Mouse (Mus musculus): ENCODE measurements around the gene Rad51b. TPM values are rescaled to one million over a fixed set of nuclear protein-coding genes. Genes with fewer than 3 reads are reported as not detected.

Gene Rad51b
- polyA plus RNA-seq, 1 experiment from 2014 or later: 8.0 TPM

- Histone ChIP-seq H3K27me3 (ENCODE audit: insufficient read depth, low read length) (no peaks in the 10 kb centered on the region), H3K9me3 (ENCODE audit: low read depth, low read length) (no peaks in the 10 kb centered on the region), H3K4me2 (no peak overlapping the region), H3K36me3 (ENCODE audit: insufficient read depth) (no peaks in the 10 kb centered on the region), H3K27ac (ENCODE audit: low read depth) (no peak overlapping the region), H3K4me3 (ENCODE audit: low read depth, low read length) (no peak overlapping the region), H3K9ac (no peak overlapping the region), H3K4me1 (ENCODE audit: insufficient read depth) (peaks cover 26% of the 10 kb centered on the region; the same call in 1 of the 2 replicates)
- no peak for TF ChIP-seq CTCF (IDR thresholded peaks at IDR 0.05; ENCODE audit: low read depth)
- DNase-seq (no peak), ATAC-seq (ENCODE audit: insufficient read depth) (no peak)
- 84% methylated on average over 7 of the region's 7 CpGs for WGBS
Measured at GRCm38 (mm10) chr12:79351461-79351860, 54.4 kb downstream of the Rad51b start.

DNA sequence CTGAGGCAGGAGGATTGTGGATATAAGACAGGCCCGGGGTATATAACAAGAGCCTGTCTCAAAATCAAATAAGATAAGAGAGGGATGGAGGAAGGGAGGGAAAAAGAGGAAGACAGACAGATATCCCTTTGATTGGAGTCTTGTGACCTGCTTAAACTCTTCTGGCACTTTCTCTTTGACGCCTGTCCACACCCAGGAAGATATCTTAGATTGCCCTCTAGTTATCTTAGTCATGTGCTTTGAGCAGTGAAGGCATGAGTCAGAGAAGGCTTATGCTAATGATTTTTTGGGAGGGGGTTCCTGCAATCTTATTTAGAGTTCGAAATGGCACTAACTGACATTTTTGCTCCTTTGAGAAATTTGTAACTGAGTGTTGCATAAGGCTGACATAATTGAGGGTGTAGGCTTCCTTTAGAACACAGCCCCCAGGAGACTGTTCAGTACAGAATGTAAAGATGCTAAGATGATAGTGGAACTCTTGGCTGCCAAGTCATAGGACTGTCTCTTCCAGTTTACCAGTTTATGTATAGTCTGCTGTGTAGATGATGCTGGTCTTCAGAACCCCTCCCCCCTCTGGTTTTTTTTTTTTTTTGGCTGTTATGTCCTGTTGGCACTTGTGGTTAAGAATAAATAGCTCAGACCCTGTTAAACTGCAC, 55.1 kb downstream of the Rad51b start:
- no peak for ATAC-seq (ENCODE audit: insufficient read depth)
- H3K4me2 ChIP-seq: no peak overlapping the region

DNA sequence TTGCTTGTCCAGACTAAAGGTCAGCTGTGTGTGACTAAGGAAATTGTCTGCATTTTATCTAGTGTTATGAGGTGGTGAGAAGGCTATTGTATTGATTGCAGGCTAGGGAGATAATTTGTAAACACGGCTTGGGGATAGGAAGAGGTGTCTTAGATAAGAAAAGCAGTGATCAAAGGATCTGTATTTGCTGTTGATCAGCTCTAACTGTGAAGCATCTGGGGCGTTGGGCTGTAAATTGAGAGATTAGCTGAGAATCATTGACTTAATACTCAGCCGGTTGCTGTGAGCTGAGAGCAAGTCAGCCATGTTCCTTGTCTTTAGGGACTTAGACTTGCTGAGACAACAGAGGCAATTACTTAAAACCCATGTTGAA, 55.6 kb downstream of the Rad51b start:
- no peak overlapping the region for H3K4me2 ChIP-seq
- H3K27me3 ChIP-seq (ENCODE audit: insufficient read depth, low read length): no peaks in the 10 kb centered on the region
- no peak overlapping the region for H3K4me3 ChIP-seq (ENCODE audit: low read depth, low read length)
- no peak for TF ChIP-seq CTCF (IDR thresholded peaks at IDR 0.05; ENCODE audit: low read depth)
- 14% methylated on average over 3 of the region's 3 CpGs for WGBS
- H3K4me1 ChIP-seq (ENCODE audit: insufficient read depth): peaks cover 27% of the 10 kb centered on the region; the same call in 1 of the 2 replicates
- H3K9me3 ChIP-seq (ENCODE audit: low read depth, low read length): no peaks in the 10 kb centered on the region
- no peak overlapping the region for H3K27ac ChIP-seq (ENCODE audit: low read depth)
- DNase-seq (peak; percentile 17), ATAC-seq (ENCODE audit: insufficient read depth) (no peak)
- no peak overlapping the region for H3K9ac ChIP-seq
- H3K36me3 ChIP-seq (ENCODE audit: insufficient read depth): no peaks in the 10 kb centered on the region

More for the DNA sequence above, 55.1 kb downstream of the Rad51b start:
- Histone ChIP-seq H3K27ac (ENCODE audit: low read depth) (no peak overlapping the region), H3K4me3 (ENCODE audit: low read depth, low read length) (no peak overlapping the region), H3K36me3 (ENCODE audit: insufficient read depth) (no peaks in the 10 kb centered on the region), H3K4me1 (ENCODE audit: insufficient read depth) (peaks cover 27% of the 10 kb centered on the region; the same call in 1 of the 2 replicates), H3K9ac (no peak overlapping the region), H3K27me3 (ENCODE audit: insufficient read depth, low read length) (no peaks in the 10 kb centered on the region), H3K9me3 (ENCODE audit: low read depth, low read length) (no peaks in the 10 kb centered on the region)
- no peak for TF ChIP-seq CTCF (IDR thresholded peaks at IDR 0.05; ENCODE audit: low read depth)
- peak; percentile 50 for DNase-seq
- WGBS: 49% methylated on average over 3 of the region's 3 CpGs

DNA sequence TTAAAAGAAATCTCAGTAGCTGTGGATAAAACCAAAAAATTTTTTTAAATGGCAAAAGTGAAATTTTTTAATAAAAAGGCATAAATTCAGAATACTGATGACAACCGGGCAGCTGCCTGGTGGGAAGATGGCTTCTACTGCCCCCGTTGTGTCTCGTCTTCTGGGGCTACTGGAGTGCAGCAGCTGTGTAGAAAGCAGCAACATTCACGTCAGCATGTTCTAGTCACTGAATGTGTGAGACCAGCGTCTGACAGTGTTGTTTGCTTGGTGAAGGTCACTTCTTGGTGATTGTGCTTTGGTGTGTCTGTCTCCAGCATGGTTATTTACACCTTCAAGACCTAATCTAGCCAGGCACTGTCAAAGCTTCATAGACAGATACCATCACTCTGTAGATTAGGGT, 56.3 kb downstream of the Rad51b start:
- Histone ChIP-seq H3K4me3 (ENCODE audit: low read depth, low read length) (no peak overlapping the region), H3K27me3 (ENCODE audit: insufficient read depth, low read length) (no peaks in the 10 kb centered on the region), H3K9ac (no peak overlapping the region), H3K4me2 (no peak overlapping the region), H3K9me3 (ENCODE audit: low read depth, low read length) (no peaks in the 10 kb centered on the region), H3K36me3 (ENCODE audit: insufficient read depth) (no peaks in the 10 kb centered on the region), H3K4me1 (ENCODE audit: insufficient read depth) (peaks cover 27% of the 10 kb centered on the region; the same call in 1 of the 2 replicates), H3K27ac (ENCODE audit: low read depth) (no peak overlapping the region)
- ATAC-seq (ENCODE audit: insufficient read depth) (no peak), DNase-seq (no peak)
- 57% methylated on average over 5 of the region's 5 CpGs for WGBS
- no peak for TF ChIP-seq CTCF (IDR thresholded peaks at IDR 0.05; ENCODE audit: low read depth)

DNA sequence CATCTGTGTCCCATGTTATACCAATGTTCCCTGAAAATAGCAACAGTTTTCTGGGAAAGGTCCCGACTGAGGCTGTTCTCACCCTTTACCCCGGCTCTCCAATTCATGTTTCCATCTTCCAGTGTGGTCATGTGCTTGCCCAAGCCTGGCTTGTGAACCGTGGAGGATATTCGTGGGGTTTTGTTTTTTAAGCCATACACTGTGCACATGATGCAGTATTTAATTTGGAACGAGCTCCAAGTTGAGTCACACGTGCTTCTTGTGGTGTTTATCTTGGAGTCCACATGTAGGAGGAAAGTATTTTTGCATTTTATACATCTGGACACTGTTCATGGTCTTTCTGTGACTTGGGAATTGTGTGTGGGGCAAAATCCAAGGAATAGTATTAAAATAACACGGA, 57.5 kb downstream of the Rad51b start:
- Histone ChIP-seq H3K9me3 (ENCODE audit: low read depth, low read length) (no peaks in the 10 kb centered on the region), H3K36me3 (ENCODE audit: insufficient read depth) (no peaks in the 10 kb centered on the region), H3K4me1 (ENCODE audit: insufficient read depth) (peaks cover 27% of the 10 kb centered on the region; the same call in 1 of the 2 replicates), H3K27me3 (ENCODE audit: insufficient read depth, low read length) (no peaks in the 10 kb centered on the region), H3K9ac (no peak overlapping the region), H3K4me3 (ENCODE audit: low read depth, low read length) (no peak overlapping the region), H3K27ac (ENCODE audit: low read depth) (peak overlapping the region; percentile 18; the same call in 1 of the 2 replicates), H3K4me2 (no peak overlapping the region)
- TF ChIP-seq CTCF (IDR thresholded peaks at IDR 0.05; ENCODE audit: low read depth): no peak
- WGBS: 44% methylated on average over 7 of the region's 7 CpGs
- ATAC-seq (ENCODE audit: insufficient read depth) (peak; percentile 18; the same call in 1 of the 2 replicates), DNase-seq (no peak)

- Histone ChIP-seq H3K27ac (ENCODE audit: low read depth) (peak overlapping the region; percentile 47; the same call in 1 of the 2 replicates), H3K4me1 (ENCODE audit: insufficient read depth) (peaks cover 27% of the 10 kb centered on the region; the same call in 1 of the 2 replicates), H3K4me3 (ENCODE audit: low read depth, low read length) (no peak overlapping the region), H3K4me2 (no peak overlapping the region), H3K36me3 (ENCODE audit: insufficient read depth) (no peaks in the 10 kb centered on the region), H3K27me3 (ENCODE audit: insufficient read depth, low read length) (no peaks in the 10 kb centered on the region), H3K9me3 (ENCODE audit: low read depth, low read length) (no peaks in the 10 kb centered on the region), H3K9ac (no peak overlapping the region)
- DNase-seq (peak; percentile 53), ATAC-seq (ENCODE audit: insufficient read depth) (no peak)
- no peak for TF ChIP-seq CTCF (IDR thresholded peaks at IDR 0.05; ENCODE audit: low read depth)
- 60% methylated on average over 4 of the region's 4 CpGs for WGBS
Measured at GRCm38 (mm10) chr12:79356138-79356537, 59.1 kb downstream of the Rad51b start.

GRCm38 (mm10) chr12:79357631-79358030, 60.5 kb downstream of the Rad51b start:
- 70% methylated on average over 5 of the region's 5 CpGs for WGBS
- no peak for ATAC-seq (ENCODE audit: insufficient read depth)
- peaks cover 18% of the 10 kb centered on the region; the same call in 1 of the 2 replicates for H3K4me1 ChIP-seq (ENCODE audit: insufficient read depth)
- peak overlapping the region; percentile 25; the same call in 1 of the 2 replicates for H3K27ac ChIP-seq (ENCODE audit: low read depth)
- no peak overlapping the region for H3K9ac ChIP-seq
- peak; percentile 16 for DNase-seq
- TF ChIP-seq CTCF (IDR thresholded peaks at IDR 0.05; ENCODE audit: low read depth): no peak
- H3K4me2 ChIP-seq: no peak overlapping the region
- no peak overlapping the region for H3K4me3 ChIP-seq (ENCODE audit: low read depth, low read length)
- no peaks in the 10 kb centered on the region for H3K27me3 ChIP-seq (ENCODE audit: insufficient read depth, low read length)
- no peaks in the 10 kb centered on the region for H3K36me3 ChIP-seq (ENCODE audit: insufficient read depth)
- H3K9me3 ChIP-seq (ENCODE audit: low read depth, low read length): no peaks in the 10 kb centered on the region

All from lung, embryonic 14.5 days (tissue).